Mouse (Mus musculus) olfactory bulb, adult 2 months (tissue): ENCODE results near the gene Ppp1r12a.

Source experiments
- CTCF ChIP-seq: fragments of 200-500 bp; IDR thresholded peaks from 2 replicates; pipeline ENCODE4 v1.5.1; 2012; ENCODE audit warnings: low read depth, mild to moderate bottlenecking, low read length, moderate library complexity; ENCODE audit not compliant: insufficient read depth
- POLR2A ChIP-seq: fragments of 200-500 bp; IDR thresholded peaks from 2 replicates; pipeline ENCODE4 v1.6.1; 2012; ENCODE audit warnings: mild to moderate bottlenecking, low read depth, low read length, moderate library complexity; ENCODE audit not compliant: insufficient read depth

DNA sequence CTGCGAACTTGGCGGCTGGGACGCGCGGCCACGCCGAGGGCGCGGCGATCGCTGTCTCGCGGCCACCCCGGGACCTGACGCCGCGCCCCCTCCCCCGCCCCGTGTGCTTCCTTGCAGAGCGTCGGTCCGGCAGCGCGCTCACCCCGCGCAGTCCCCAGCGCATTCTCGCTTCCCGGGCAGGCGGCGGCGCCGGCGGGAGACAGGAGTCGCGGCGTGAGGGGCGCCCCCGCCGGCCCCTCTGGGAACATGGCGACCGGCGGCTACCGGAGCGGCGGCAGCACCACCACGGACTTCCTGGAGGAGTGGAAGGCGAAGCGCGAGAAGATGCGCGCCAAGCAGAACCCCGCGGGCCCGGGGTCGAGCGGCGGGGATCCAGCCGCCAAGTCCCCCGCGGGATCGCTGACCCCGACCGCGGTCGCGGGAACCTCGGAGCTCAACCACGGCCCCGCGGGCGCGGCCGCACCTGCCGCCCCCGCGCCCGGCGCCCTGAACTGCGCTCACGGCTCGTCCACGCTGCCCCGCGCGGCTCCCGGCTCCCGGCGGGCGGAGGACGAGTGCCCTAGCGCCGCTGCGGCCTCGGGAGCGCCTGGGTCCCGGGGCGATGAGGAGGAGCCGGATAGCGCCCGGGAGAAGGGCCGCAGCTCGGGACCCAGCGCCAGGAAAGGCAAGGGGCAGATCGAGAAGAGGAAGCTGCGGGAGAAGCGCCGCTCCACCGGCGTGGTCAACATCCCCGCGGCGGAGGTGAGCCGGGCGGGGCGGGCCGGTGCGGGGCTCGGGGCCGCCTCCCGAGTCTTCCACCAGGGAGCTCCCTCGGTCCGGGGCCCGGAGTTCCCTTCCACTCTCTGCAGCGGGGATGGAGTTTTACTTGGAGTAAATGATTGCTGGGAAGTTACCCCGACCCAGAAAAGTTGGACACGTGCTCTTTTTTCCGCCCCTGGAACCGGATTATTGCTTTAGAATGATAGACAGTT, 170.9 kb downstream of the Ppp1r12a start:
- TF ChIP-seq CTCF: no peak
- TF ChIP-seq POLR2A: no peak
